Comparison of ENCODE assay signal across 19 mouse cellular contexts in the genomic region with DNA sequence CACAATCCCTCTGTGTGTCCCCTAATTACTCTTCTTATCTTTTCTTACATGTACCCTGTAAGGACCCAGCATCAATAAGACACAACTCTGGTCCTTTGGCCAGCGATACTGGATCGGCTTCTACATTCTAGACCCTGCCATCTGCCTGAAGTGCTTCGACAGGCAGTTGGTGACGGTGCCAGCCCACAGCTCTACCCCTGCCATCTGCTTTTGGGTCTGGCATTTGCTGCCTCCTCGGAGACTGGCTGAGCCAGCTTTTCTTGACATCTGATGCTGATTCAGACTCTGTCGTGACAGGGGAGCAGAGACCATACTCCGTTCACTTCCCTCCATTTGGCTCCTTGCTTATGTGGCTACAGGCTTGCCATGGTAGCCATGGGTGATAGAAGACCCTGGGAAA. TPM values are rescaled to one million over a fixed set of nuclear protein-coding genes. Genes with fewer than 3 reads are reported as not detected.
A peak's percentile ranks its signal among the peaks of the same experiment; 100 is the strongest.
DNase-seq lines count a peak whose midpoint lies in the region; ATAC-seq lines count a peak whose summit lies in the region.
"Had no signal": no experiment of that assay in that cellular context is flagged by ENCODE, and none has a peak within 500 bp of the region (broad histone marks: within the 10 kb centered on the region; RNA-seq: fewer than 3 reads in every experiment).

No protein-coding gene starts in this region.

- intact Hi-C loops in heart, postnatal 25 days (cut with DNase I): no loop called here

- no peak overlapping the region for H3K4me3 ChIP-seq in hindbrain, embryonic 15.5 days
- H3K4me3 ChIP-seq in hindbrain, embryonic 13.5 days: no peak overlapping the region
- H3K4me3 ChIP-seq: liver, embryonic 13.5 days; midbrain, embryonic 10.5 days had no signal

- WGBS in hindbrain, embryonic 15.5 days: 68% methylated on average over 7 of the region's 7 CpGs
- 77% methylated on average over 7 of the region's 7 CpGs for WGBS in hindbrain, embryonic 13.5 days

- no peaks in the 10 kb centered on the region for H3K9me3 ChIP-seq in hindbrain, embryonic 15.5 days
- H3K9me3 ChIP-seq in hindbrain, embryonic 13.5 days: no peaks in the 10 kb centered on the region
- H3K9me3 ChIP-seq: G1E; liver, embryonic 13.5 days; midbrain, embryonic 10.5 days had no signal

- peak; percentile 42; the same call in 1 of the 2 replicates for ATAC-seq in hindbrain, embryonic 15.5 days (ENCODE audit: low FRiP score, low read depth)
- ATAC-seq in hindbrain, embryonic 13.5 days (ENCODE audit: low FRiP score): no peak
- peak; percentile 71 for ATAC-seq in cerebellum, adult (ENCODE audit: insufficient number of reproducible peaks, low FRiP score, low TSS enrichment)
- ATAC-seq: inflammation-experienced regulatory T-cells, adult 6 months had no signal

- peak; percentile 89 to 90 for DNase-seq in cerebellum, postnatal 14 days
- peak; percentile 49 to 60 for DNase-seq in layer of hippocampus, postnatal 10 days (ENCODE audit: low spot score in 2 of 2)
- DNase-seq in T-cell, adult 2 months (ENCODE audit: low spot score): no peak
- no peak for DNase-seq in urinary bladder, postnatal 4 days (ENCODE audit: low spot score in 2 of 2)
- DNase-seq in heart, postnatal 25 days (ENCODE audit: low spot score): no peak
- DNase-seq: gastrocnemius, postnatal 25 days; kidney, postnatal 10 days; liver, embryonic 13.5 days; lung, postnatal 14 days; thymus, adult 2 months had no signal

- no peaks in the 10 kb centered on the region for H3K27me3 ChIP-seq in hindbrain, embryonic 15.5 days
- peaks cover 39% of the 10 kb centered on the region for H3K27me3 ChIP-seq in hindbrain, embryonic 13.5 days

- H3K9ac ChIP-seq in hindbrain, embryonic 15.5 days: no peak overlapping the region
- H3K9ac ChIP-seq in hindbrain, embryonic 13.5 days: no peak overlapping the region
- H3K9ac ChIP-seq: liver, embryonic 13.5 days had no signal

- no peak overlapping the region for H3K27ac ChIP-seq in hindbrain, embryonic 15.5 days (replicated peaks)
- no peak overlapping the region for H3K27ac ChIP-seq in hindbrain, embryonic 13.5 days
- H3K27ac ChIP-seq: liver, embryonic 13.5 days; midbrain, embryonic 10.5 days had no signal

- H3K4me1 ChIP-seq in hindbrain, embryonic 15.5 days (replicated peaks): no peaks in the 10 kb centered on the region
- no peaks in the 10 kb centered on the region for H3K4me1 ChIP-seq in hindbrain, embryonic 13.5 days (replicated peaks)
- H3K4me1 ChIP-seq: liver, embryonic 13.5 days had no signal

- no peaks in the 10 kb centered on the region for H3K36me3 ChIP-seq in hindbrain, embryonic 15.5 days
- H3K36me3 ChIP-seq in hindbrain, embryonic 13.5 days: no peaks in the 10 kb centered on the region
- H3K36me3 ChIP-seq: G1E; liver, embryonic 13.5 days; midbrain, embryonic 10.5 days had no signal

- no peak overlapping the region for H3K4me2 ChIP-seq in hindbrain, embryonic 15.5 days
- no peak overlapping the region for H3K4me2 ChIP-seq in hindbrain, embryonic 13.5 days
- H3K4me2 ChIP-seq: liver, embryonic 13.5 days had no signal

RNA-seq across cellular contexts. Expression of gene Kdf1, which starts 9.8 kb away (rescaled TPM):
- polyA plus RNA-seq in hindbrain, embryonic 15.5 days (2015; fragmentation: Nextera tagmentation; extraction: Ambion mirVana): 0.39 and 0.74 TPM in 2 replicates
- polyA plus RNA-seq in hindbrain, embryonic 13.5 days (2015; fragmentation: Nextera tagmentation; extraction: Ambion mirVana): 0.30 and 0.39 TPM in 2 replicates
- total RNA-seq in layer of hippocampus, postnatal 10 days (2021): under 1 TPM in 1 of 2 experiments, not detected in 1; 0.21 TPM
- total RNA-seq in heart, postnatal 25 days (2021): not detected
- total RNA-seq: G1E; gastrocnemius, postnatal 25 days; left cerebral cortex, postnatal 25 days had no signal
- polyA plus RNA-seq: G1E had no signal

RNA-seq across cellular contexts. Expression of gene Trnp1, which starts 10.6 kb away (rescaled TPM):
- 10.8 and 10.9 TPM in 2 replicates for polyA plus RNA-seq in hindbrain, embryonic 15.5 days (2015; fragmentation: Nextera tagmentation; extraction: Ambion mirVana)
- polyA plus RNA-seq in hindbrain, embryonic 13.5 days (2015; fragmentation: Nextera tagmentation; extraction: Ambion mirVana): 2.8 and 3.9 TPM in 2 replicates
- total RNA-seq in layer of hippocampus, postnatal 10 days (2021): 100 to 1,000 TPM; 129 to 130 TPM
- 1 to 10 TPM; 2.2 to 4.3 TPM for total RNA-seq in heart, postnatal 25 days (2021)
- polyA plus RNA-seq: G1E; inflammation-experienced regulatory T-cells, adult 6 months had no signal

RNA-seq across cellular contexts. Expression of gene Tent5b, which starts 29.1 kb away (rescaled TPM):
- polyA plus RNA-seq in hindbrain, embryonic 15.5 days (2015; fragmentation: Nextera tagmentation; extraction: Ambion mirVana): 0.49 and 0.58 TPM in 2 replicates
- polyA plus RNA-seq in hindbrain, embryonic 13.5 days (2015; fragmentation: Nextera tagmentation; extraction: Ambion mirVana): 0.13 and 0.30 TPM in 2 replicates
- total RNA-seq in layer of hippocampus, postnatal 10 days (2021): under 1 TPM in 1 of 2 experiments, not detected in 1; 0.21 TPM
- 1 to 10 TPM; 2.5 to 4.0 TPM for total RNA-seq in heart, postnatal 25 days (2021)
- total RNA-seq: G1E had no signal
- polyA plus RNA-seq: G1E; inflammation-experienced regulatory T-cells, adult 6 months; liver, embryonic 13.5 days had no signal

RNA-seq across cellular contexts. Expression of gene Nudc, which starts 36.8 kb away (rescaled TPM):
- polyA plus RNA-seq in hindbrain, embryonic 15.5 days (2015; fragmentation: Nextera tagmentation; extraction: Ambion mirVana): 253 and 272 TPM in 2 replicates
- polyA plus RNA-seq in hindbrain, embryonic 13.5 days (2015; fragmentation: Nextera tagmentation; extraction: Ambion mirVana): 256 and 265 TPM in 2 replicates
- total RNA-seq in layer of hippocampus, postnatal 10 days (2021): 100 to 1,000 TPM; 117 to 129 TPM
- 10 to 100 TPM; 66.9 to 67.9 TPM for total RNA-seq in heart, postnatal 25 days (2021)

RNA-seq across cellular contexts. Expression of gene Nr0b2, which starts 44.2 kb away (rescaled TPM):
- not detected in 2 replicates for polyA plus RNA-seq in hindbrain, embryonic 15.5 days (2015; fragmentation: Nextera tagmentation; extraction: Ambion mirVana)
- polyA plus RNA-seq in hindbrain, embryonic 13.5 days (2015; fragmentation: Nextera tagmentation; extraction: Ambion mirVana): not detected in 2 replicates
- not detected for total RNA-seq in layer of hippocampus, postnatal 10 days (2021)
- total RNA-seq in heart, postnatal 25 days (2021): 10 to 100 TPM; 18.1 to 20.0 TPM
- total RNA-seq: G1E; gastrocnemius, postnatal 25 days; left cerebral cortex, postnatal 25 days had no signal
- polyA plus RNA-seq: C2C12; inflammation-experienced regulatory T-cells, adult 6 months; neural tube, embryonic 11.5 days had no signal

Comparison
In these comparisons a context has a peak if more than half of its experiments do, and no peak if none do; other contexts are left out.
1. DNase-seq: peak in cerebellum, postnatal 14 days (2 of 2) and layer of hippocampus, postnatal 10 days (2 of 2); none in T-cell, adult 2 months (single experiment), urinary bladder, postnatal 4 days (0 of 2) and heart, postnatal 25 days (single experiment).
2. RNA of gene Trnp1, which starts 10.6 kb away (total RNA-seq): 129 to 130 TPM in layer of hippocampus, postnatal 10 days; 2.2 to 4.3 TPM in heart, postnatal 25 days; every median in the first group is over 10 times any median in the second.